Mouse (Mus musculus) embryonic fibroblast, embryonic 13.5 days (primary cell): Measurements from ENCODE around the gene Grn.

Experiments used
- CTCF ChIP-seq: IDR thresholded peaks from 2 replicates; pipeline ENCODE4 v1.5.1; 2011; ENCODE audit warnings: mild to moderate bottlenecking, control low read depth, low read length, moderate library complexity, borderline replicate concordance; ENCODE audit not compliant: insufficient read depth
- POLR2A ChIP-seq: IDR thresholded peaks from 2 replicates; pipeline ENCODE4 v1.6.1; 2011; ENCODE audit warnings: low read depth, mild to moderate bottlenecking, control low read depth, low read length, moderate library complexity

GRCm38 (mm10) chr11:102431728-102432114, 1.6 kb downstream of the Grn start:
- no peak for TF ChIP-seq CTCF
- no peak for TF ChIP-seq POLR2A
